Mouse (Mus musculus): ENCODE data around the gene Maz. TPM values are rescaled to one million over a fixed set of nuclear protein-coding genes. Genes with fewer than 3 reads are reported as not detected.
A peak's percentile ranks its signal among the peaks of the same experiment; 100 is the strongest.

The Maz gene
- polyA plus RNA-seq, 1 experiment = 72.0 TPM

DNA sequence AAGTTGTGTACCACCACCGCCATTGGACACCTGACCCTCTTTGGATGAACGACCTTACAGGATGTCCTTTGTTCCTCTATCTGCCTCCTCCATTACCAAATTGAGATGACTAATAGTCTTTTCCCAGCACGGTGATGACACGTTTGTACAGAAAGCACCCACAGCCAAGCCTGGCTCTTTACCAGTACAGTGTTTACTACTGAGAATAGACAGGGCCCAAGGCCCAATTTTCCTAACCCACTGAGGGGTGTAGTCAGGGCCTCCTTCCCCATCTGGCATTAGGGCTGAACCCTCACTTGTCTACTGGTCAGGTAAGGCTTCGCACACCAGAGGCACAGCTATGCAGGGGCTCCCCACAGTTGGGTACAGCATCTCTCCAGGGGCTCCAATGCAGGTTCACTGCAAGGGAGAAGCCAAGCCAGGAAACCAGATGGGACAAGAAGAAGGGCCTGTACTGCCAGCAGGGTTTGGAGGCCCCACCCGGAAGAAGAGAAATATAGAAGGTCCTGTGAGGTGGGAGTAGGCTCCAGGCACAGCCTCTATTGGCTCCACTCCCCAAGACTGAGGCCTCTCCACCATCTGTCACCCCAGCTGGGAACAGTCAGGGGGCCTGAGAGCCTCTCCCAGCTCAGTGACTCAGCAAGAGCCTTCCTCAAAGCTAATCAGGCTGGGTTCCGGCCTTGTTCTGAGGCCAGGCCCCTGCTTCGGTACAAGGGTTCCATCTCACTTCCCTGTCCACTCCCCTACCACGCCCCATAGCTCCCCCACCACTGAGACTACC, 18.4 kb downstream of the Maz start:
- DNase-seq (ENCODE audit: low spot score) = no peak

DNA sequence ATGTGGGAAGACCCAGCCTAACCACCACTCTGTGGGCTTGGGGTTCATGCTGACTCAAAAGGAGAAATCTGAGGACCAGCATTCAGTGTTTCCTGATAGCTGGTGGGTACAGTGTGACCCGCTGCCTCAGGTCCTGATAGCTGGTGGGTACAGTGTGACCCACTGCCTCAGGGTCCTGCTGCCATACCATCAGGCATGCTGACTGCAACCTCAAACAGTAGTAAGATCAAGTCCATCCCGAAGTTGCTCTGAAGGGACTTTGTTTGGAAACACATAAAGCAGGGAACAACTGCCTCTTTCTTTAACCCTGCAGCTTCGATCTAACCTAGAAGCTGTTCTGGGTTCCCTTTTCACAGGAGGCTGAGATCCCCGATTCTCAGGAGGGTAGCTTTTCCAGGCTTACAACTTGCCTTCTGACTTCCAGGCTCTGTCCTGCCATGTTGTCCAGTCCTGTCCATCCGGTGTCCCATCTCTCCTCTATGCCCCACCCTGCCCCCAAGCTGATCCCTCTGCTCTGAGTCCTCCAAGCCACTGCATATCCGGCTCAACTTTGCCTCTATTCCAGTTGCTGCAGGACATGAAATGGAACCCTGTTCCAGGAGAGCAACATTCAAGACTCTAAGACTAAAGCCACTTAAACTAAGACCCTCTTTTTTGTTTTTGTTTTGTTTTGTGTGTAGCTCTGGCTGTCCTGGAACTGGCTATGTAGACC, 19.4 kb downstream of the Maz start:
- no peak for DNase-seq (ENCODE audit: low spot score)

DNA sequence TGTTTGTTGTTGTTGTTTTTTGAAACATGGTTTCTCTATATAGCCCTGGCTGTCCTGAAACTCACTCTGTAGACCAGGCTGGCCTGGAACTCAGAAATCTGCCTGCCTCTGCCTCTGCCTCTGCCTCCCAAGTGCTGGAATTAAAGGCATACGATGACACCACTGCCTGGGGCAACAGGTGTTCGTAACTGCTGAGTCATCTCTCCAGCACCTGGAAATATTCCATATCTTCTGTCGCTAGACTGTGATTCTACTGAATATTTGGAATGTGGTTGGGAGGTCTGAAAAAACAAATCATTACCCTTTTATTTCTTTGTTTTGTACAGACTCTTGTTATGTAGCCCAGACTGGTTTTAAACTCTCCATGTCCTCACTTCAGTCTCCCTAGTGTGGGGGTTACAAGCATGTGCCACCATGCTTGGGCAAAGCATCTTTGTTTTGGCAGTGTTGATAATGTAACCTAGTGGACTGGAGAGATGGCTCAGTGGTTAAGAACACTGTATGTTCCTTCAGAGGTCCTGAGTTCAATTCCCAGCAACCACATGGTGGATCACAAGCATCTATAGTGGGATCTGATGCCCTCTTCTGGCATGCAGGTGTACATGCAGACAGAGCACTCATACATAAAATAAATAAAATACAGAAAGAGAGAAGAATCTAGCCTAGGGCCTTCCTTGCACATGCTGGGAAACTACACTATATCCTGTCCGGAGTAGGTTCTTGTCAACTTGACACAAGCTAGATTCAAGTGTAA, 22.5 kb downstream of the Maz start:
- DNase-seq (ENCODE audit: low spot score) = no peak

DNA sequence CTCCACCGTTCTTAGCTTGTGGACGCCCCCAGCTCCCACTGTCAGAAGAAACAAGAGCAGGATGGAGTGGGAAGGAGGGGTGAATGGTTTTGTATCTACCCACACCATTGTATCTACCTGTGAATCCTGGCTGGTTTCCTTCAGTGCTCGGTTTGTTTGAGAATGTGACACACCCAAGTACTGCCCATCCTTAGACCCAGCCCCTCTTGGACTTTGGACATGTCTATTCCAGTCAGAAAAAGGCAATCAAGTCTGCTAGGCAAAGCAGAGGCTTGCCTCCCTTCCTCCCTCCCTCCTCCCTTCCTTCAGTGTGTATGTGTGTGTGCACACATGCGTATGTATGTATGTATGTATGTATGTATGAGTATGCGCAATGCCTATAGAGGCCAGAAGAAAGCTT, 23.2 kb downstream of the Maz start:
- DNase-seq (ENCODE audit: low spot score) = no peak

DNA sequence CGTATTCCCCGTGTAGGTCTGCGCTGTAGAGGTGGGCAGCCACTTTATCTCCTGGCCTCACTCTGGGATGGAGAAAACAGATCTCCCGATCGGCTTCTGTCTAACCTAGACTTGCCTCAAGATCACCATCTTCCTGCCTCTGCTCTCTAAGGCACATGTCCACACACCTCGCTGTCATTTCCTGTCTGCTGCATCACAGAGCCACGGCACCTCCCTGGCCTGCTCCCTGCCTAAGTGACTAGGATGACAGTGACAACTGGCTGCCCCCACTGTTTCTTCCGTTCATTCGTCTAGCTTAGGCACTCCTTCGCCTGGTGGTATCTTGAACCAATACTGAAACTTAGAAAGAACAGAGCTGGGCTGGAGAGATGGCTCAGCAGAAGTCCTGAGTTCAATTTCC, 27.3 kb downstream of the Maz start:
- DNase-seq (ENCODE audit: low spot score) = no peak

DNA sequence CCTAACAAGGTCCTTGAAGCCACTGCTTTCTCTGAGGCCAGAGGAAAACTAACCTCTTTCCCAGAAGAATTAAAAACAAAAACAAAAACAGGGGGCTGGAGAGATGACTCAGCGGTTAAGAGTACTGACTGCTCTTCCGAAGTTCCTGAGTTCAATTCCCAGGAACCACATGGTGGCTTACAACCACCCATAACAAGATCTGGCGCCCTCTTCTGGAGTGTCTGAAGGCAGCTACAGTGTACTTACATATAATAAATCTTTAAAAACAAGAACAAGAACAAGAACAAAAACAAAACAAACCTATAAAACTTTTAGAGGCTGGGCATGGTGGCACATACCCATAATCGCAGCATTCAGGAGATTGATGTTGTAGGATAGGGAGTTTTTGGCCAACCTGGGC, 30.4 kb downstream of the Maz start:
- no peak for DNase-seq (ENCODE audit: low spot score)

DNA sequence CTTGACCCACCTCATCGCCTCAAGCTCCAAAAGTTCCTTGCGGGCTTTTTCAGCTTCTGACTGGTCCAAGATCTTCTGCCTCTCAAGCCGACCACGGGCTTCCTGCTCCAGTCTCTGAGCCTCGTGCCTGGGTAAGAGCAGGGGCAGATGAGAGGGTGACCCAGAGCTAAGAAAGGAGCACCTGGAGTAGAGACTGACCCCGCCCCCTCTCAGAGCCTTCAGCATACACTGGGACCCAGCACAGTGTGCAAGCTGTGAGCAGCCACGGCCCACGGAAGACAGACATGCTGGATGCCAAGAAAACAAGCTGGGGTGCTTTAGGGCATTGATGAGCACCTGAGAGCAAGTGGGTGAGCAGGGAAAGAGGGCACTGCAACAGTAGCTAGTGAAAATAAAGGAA, 38.0 kb downstream of the Maz start:
- DNase-seq (ENCODE audit: low spot score) = no peak

DNA sequence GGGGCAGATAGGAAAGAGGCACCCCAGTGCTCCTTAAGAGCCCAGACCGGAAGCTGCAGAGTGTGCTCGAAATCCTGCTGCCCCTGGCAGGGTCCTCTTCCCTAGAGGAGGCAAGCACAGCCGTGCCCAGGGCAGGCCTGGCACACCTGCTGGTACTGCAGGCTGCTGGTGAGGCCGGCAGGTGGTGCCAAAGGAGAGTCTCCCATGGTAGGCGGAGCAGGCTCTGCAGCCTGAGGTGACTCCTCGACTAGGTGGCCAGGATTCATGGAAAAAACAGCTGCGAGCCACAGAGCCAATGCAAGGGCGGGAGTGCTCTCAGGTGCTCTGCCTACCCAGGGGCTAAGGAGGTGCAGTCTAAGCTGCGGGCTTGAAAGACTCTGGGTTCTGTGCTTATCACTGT, 40.5 kb downstream of the Maz start:
- DNase-seq (ENCODE audit: low spot score) = no peak

DNA sequence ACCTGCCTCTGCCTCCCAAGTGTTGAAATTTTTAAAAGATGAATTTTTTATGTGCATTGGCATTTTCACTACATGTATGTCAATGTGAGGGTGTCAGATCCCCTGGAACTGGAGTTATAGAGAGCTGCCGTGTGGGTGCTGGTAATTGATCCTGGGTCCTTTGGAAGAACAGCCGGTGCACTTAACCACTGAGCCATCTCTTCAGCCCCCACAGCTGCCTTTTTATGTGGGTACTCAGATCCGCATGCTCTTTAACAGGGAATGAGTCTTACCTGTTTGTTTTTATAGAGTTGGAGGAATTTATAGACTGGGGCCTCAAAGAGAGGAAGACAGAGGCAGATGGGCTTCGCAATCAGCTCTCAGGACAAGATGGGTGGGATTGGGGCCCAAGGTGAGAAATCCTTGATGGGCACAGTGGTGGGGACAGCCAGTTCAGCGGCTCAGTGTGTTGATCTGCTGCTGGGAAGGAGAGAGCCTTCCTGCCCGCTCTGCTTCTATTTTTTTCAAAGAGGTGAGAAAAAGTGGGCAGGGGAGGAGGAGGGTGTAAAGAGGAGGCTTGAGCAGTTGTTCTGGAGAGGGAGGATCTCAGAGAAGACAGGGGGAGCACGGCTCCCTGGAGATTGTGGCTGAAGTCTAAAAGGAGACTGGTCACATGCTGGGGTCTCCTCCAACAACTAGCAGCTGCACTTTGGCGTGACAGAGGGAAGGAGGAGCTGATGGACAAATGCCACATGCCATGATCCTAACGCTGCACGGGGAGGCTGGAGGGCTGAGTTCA, 42.0 kb downstream of the Maz start:
- DNase-seq (ENCODE audit: low spot score) = no peak

DNA sequence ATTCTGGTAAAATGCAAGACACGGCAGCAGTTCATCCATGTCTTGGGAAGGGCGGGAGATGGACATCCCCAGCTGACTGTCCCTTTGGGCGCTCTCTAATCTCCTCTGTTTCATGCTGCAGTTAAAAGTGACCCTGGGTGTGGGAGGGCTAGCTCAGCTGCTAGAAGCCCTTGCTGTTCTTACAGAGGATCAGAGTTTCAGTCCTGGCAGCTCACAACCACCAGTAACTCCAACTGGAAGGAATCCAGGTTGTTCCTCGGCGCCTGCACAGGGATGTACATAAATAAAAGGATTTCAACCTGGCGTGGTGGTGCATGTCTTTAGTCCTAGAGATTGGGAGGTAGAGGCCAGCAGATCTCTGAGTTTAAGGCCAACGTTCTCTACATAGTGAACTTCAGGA, 43.7 kb downstream of the Maz start:
- no peak for DNase-seq (ENCODE audit: low spot score)

DNA sequence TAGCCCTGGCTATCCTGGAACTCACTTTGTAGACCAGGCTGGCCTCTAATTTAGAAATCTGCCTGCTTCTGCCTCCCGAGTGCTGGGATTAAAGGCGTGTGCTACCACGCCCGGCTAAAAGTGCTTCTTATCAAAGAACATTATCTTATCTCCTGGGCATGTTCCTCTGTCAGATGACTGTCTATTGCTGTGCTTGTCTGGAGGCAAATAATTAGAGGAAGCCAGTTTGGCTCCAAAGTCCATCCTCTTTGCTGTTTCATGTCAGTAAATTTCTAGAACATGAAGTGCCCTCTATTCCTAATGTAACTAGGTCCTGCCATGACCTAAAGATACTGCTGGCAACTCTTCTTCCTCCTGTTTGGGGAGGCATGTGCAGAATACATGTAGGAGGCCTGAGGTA, 44.8 kb downstream of the Maz start:
- DNase-seq (ENCODE audit: low spot score) = no peak

DNA sequence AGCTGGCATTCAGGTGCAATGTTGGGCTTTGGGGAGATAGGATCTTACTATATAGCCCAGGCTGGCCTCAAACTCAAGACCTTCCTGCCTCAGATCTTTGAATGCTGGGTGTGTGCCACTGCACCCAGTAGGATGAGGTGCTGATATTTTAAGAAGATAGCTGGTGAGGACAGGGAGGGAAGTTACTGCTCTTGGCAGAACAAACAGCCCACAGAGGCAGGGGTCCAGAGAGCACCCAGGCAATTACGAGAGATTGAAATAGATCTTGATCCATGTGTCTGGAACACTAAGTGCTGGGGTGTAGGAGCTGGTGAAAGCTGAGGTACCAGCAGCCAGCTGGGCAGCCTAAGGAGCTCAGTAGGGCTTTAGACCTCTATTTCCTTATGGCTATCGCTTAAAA, 45.2 kb downstream of the Maz start:
- DNase-seq (ENCODE audit: low spot score) = no peak

DNA sequence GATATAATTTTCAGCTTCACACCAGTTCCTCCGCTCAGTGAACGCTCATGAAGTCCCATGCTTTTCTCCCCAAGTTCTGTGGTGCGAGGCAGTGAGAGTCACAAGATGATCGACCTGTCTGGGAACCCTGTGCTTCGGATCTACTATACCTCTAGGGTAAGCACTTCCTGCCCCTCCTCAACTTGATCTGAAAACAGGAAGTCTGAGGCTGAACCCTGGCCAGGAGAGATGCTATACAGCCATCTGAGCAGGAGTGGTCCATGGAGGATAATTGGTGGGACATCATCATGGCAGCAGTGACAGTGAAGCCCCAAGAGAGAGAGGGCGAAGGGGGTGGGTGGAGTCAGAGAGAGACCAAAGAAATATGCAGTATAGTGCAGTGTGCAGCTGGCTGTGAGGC, 48.0 kb downstream of the Maz start:
- no peak for DNase-seq (ENCODE audit: low spot score)

DNA sequence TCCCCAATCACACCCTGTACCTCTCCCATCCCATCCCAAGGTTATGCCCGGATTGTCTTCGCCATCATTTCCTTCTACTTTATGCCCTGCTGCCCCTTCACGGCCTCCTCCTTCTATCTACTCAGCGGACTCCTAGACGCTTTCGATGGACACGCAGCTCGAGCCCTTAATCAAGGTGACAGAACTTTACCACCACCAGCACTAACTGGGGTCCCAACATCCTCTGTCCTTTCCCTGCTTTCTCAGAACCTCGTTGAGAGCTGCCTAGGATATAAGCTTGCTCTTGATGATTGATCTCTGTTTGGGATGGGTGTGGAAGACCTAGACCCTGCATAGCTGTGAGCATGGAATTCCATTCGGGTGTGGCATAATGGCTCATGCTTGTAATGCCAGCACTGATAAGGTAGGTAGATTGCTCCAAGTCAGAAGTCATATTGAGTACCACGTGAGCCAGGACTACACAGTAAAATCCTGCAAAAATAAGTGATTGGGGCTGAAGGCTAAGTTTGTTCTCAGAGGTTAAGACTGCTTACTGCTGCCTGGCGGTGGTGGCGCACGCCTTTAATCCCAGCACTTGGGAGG, 49.9 kb downstream of the Maz start:
- DNase-seq (ENCODE audit: low spot score) = no peak

DNA sequence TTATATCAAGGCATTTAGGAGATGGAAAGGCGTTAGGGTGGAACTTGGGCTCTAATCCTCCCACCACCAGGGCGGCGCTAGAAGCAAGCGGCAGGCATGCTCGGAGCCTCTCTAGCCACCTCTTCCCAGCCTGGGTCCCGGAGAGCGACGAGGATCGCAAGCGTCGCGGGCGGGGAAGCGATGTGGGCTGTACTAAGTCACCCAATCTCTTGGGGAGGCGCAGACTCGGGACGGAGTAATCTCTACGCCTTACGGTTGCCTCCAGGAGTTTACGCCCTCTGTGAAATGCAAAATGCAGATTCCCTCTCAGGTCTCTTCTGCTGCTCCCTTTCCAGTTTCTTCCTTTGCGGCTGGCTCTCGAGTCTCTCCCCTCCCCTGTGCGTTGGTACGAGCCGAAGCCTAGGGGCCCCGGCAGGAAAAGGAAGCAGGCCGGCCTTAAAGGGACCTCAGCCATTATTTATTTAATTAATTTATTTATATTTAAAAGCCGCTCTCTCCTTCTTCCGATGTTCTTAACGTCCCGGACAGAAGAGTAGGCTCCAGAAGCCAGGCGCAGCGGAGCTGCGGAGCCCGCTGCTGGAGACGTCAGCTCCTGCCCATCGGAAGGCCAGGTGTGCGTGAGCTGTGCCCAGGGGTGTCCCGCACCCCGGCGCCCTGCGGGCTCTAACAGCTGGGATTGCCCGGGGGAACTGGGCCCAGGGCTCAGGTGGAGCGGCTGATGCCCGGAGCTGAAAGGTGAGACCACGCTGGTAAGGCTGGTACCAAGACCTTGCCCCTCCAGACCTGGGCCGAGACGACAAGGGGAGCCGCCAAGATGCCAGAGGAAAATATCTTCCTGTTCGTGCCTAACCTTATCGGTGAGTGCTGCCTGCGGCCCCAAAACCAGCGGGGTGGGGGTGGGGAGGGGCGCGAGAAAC, 50.6 kb downstream of the Maz start, which contains the start of gene Cdiptos:
Gene Cdiptos (minus strand): TSS at position 149 of the 917 bp plus-strand sequence.
- peak; percentile 93 for DNase-seq (ENCODE audit: low spot score)

DNA sequence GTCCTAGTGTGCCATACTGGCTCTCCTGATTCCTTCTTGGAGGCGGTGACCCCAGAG, 51.1 kb downstream of the Maz start, which contains the start of gene Cdipt:
Gene Cdipt (plus strand): TSS at position 22 of the 57 bp plus-strand sequence.
- no peak for DNase-seq (ENCODE audit: low spot score)

DNA sequence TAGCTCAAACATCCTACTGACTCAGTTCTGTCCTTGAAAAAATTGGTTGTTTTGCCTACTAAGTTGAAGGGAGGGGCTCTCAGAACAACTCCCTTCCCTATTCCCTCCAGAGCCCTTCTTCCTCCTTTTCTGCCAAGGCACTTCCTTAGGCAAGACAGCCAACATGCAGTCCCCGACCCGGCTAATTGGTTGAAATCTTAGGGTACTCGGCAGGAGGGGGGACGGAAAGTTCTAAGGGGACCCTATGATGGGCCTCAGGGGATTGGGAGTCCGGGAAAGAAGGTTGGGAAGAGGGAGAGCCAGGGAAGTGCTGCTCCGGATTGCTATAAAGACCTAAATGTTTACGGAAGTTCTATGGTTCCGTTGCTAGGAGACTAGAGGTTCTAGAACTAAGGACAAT, 51.3 kb downstream of the Maz start:
- DNase-seq (ENCODE audit: low spot score) = no peak

Data from urinary bladder, adult 2 months (tissue).